Comparison of ENCODE assay signal across 9 mouse cellular contexts in genomic region chr17:15829198-15830170, GRCm38 (mm10). TPM values are rescaled to one million over a fixed set of nuclear protein-coding genes. Genes with fewer than 3 reads are reported as not detected.
DNase-seq lines count a peak whose midpoint lies in the region; ATAC-seq lines count a peak whose summit lies in the region.
"Had no signal": no experiment of that assay in that cellular context is flagged by ENCODE, and none has a peak within 500 bp of the region (broad histone marks: within the 10 kb centered on the region; RNA-seq: fewer than 3 reads in every experiment).

No protein-coding gene starts in this region.

- H3K9ac ChIP-seq in forebrain, embryonic 11.5 days (ENCODE audit: low read length), result peak overlapping the region; percentile 72

- ATAC-seq in forebrain, embryonic 11.5 days (replicated peaks; ENCODE audit: low FRiP score), result no peak
- ATAC-seq in hematopoietic stem cell, adult 5-6 weeks (replicated peaks in 1 of 2; ENCODE audit: insufficient read depth in 1 of 2, low FRiP score in 2 of 2, low TSS enrichment in 1 of 2, low read depth in 1 of 2, poor library complexity in 2 of 2, severe bottlenecking in 2 of 2), result peak; percentile 5 to 17; a peak in 3 of 4 replicates
- ATAC-seq in frontal cortex, adult (ENCODE audit: low TSS enrichment), result no peak

- H3K4me2 ChIP-seq in forebrain, embryonic 11.5 days (ENCODE audit: low read depth, low read length, severe bottlenecking), result peak overlapping the region; percentile 86

- under 1% methylated on average over 20 of the region's 20 CpGs for WGBS in forebrain, embryonic 11.5 days
- WGBS in midbrain, embryonic 10.5 days, result under 1% methylated on average over 20 of the region's 20 CpGs

- H3K4me1 ChIP-seq in forebrain, embryonic 11.5 days (replicated peaks; ENCODE audit: control insufficient read depth, insufficient read depth, low read length), result peaks cover 2% of the 10 kb centered on the region; the same call in 1 of the 2 replicates
- peaks cover 56% of the 10 kb centered on the region for H3K4me1 ChIP-seq in midbrain, embryonic 10.5 days

- peak; percentile 25 for DNase-seq in right cerebral cortex, postnatal 25 days
- DNase-seq in right cerebral cortex, adult 2 months (ENCODE audit: low spot score in 2 of 2), result no peak
- DNase-seq in forebrain, embryonic 11.5 days (ENCODE audit: low spot score), result peak; percentile 69
- peak; percentile 63 for DNase-seq in midbrain, embryonic 10.5 days (ENCODE audit: low spot score)
- no peak for DNase-seq in adrenal gland, postnatal 4 days (ENCODE audit: low spot score in 2 of 2)
- no peak for DNase-seq in urinary bladder, adult 18-20 months (ENCODE audit: low spot score in 2 of 2)

- H3K9me3 ChIP-seq in forebrain, embryonic 11.5 days (ENCODE audit: control insufficient read depth, low read length), result no peaks in the 10 kb centered on the region
- no peaks in the 10 kb centered on the region for H3K9me3 ChIP-seq in midbrain, embryonic 10.5 days (replicated peaks)

- H3K27ac ChIP-seq in forebrain, embryonic 11.5 days (ENCODE audit: low read depth, low read length), result peak overlapping the region; percentile 74
- peak overlapping the region; percentile 94 for H3K27ac ChIP-seq in midbrain, embryonic 10.5 days (replicated peaks)
- H3K27ac ChIP-seq: macrophage had no signal

- H3K36me3 ChIP-seq in forebrain, embryonic 11.5 days (ENCODE audit: control insufficient read depth, insufficient read depth, low read length), result no peaks in the 10 kb centered on the region
- no peaks in the 10 kb centered on the region for H3K36me3 ChIP-seq in midbrain, embryonic 10.5 days

- H3K4me3 ChIP-seq in forebrain, embryonic 11.5 days (ENCODE audit: low read depth, low read length), result peak overlapping the region; percentile 58
- H3K4me3 ChIP-seq in midbrain, embryonic 10.5 days, result peak overlapping the region; percentile 79

- no peaks in the 10 kb centered on the region for H3K27me3 ChIP-seq in forebrain, embryonic 11.5 days (ENCODE audit: control insufficient read depth, insufficient read depth, low read length)
- H3K27me3 ChIP-seq in midbrain, embryonic 10.5 days (ENCODE audit: low read depth, poor library complexity, severe bottlenecking), result peaks cover 14% of the 10 kb centered on the region; the same call in 1 of the 2 replicates

RNA-seq across cellular contexts. Expression of gene Rgmb, which starts 1.4 kb away (rescaled TPM):
- polyA plus RNA-seq in forebrain, embryonic 11.5 days (2014; fragmentation: Nextera tagmentation; extraction: Ambion mirVana), result 47.6 and 56.5 TPM in 2 replicates
- total RNA-seq in hematopoietic stem cell, adult 5-6 weeks (2017), result 0.69 and 0.99 TPM in 2 replicates
- polyA plus RNA-seq in midbrain, embryonic 10.5 days (2016; fragmentation: Nextera tagmentation; extraction: Ambion mirVana), result 27.6 and 43.0 TPM in 2 replicates
- total RNA-seq in adrenal gland, postnatal 4 days (2021), result 10 to 100 TPM; 20.5 to 25.1 TPM

Comparison
In these comparisons a context has a peak if more than half of its experiments do, and no peak if none do; other contexts are left out.
1. DNase-seq: peak in right cerebral cortex, postnatal 25 days (single experiment), forebrain, embryonic 11.5 days (single experiment) and midbrain, embryonic 10.5 days (single experiment); none in right cerebral cortex, adult 2 months (0 of 2), adrenal gland, postnatal 4 days (0 of 2) and urinary bladder, adult 18-20 months (0 of 2).
2. ATAC-seq: peak in hematopoietic stem cell, adult 5-6 weeks (2 of 2); none in forebrain, embryonic 11.5 days (single experiment) and frontal cortex, adult (single experiment).
3. RNA of gene Rgmb, which starts 1.4 kb away (total RNA-seq): 20.5 to 25.1 TPM in adrenal gland, postnatal 4 days; 0.69 to 0.99 TPM in hematopoietic stem cell, adult 5-6 weeks; every median in the first group is over 10 times any median in the second.